Mouse (Mus musculus) testis, adult 2 months (tissue): ENCODE results near the gene Gm527.

Experiments
- CTCF ChIP-seq: fragments of 200-500 bp; IDR thresholded peaks from 2 replicates; pipeline ENCODE4 v1.5.1; 2012; ENCODE audit warnings: low read depth, mild to moderate bottlenecking, inconsistent platforms, low read length, moderate library complexity; ENCODE audit not compliant: control insufficient read depth, insufficient read depth, insufficient replicate concordance
- POLR2A ChIP-seq: fragments of 200-500 bp; IDR thresholded peaks from 2 replicates; pipeline ENCODE4 v1.6.1; 2012; ENCODE audit warnings: low read depth, mild to moderate bottlenecking, inconsistent platforms, low read length, moderate library complexity; ENCODE audit not compliant: control insufficient read depth

- TF ChIP-seq POLR2A (no peak), CTCF (no peak)
Observed at GRCm38 (mm10) chr12:64912996-64913395, 4.7 kb upstream of the Gm527 start.
